Mouse (Mus musculus): ENCODE data around the gene Rin1. TPM values are rescaled to one million over a fixed set of nuclear protein-coding genes. Genes with fewer than 3 reads are reported as not detected.
"Not testable (repeated sequence)": the region's sequence is repeated elsewhere in the genome, so short reads cannot be mapped to it uniquely, and the experiment has no call there.

The Rin1 gene
- polyA plus RNA-seq (2012; rRNA removed): 68.7 and 69.0 TPM in 2 replicates

- H3K4me1 ChIP-seq (ENCODE audit: control insufficient read depth, insufficient read depth, low read length): peaks cover 13% of the 10 kb centered on the region
- peak within 1 kb of the TSS; percentile 94 for H3K27ac ChIP-seq (ENCODE audit: insufficient read depth, low read length)
- H3K4me3 ChIP-seq (ENCODE audit: insufficient read depth, low read length): peak within 1 kb of the TSS; percentile 58
- TF ChIP-seq CTCF (IDR thresholded peaks at IDR 0.05; ENCODE audit: extremely low read depth, insufficient read depth, low read length) (peak; percentile 40), POLR2A (IDR thresholded peaks at IDR 0.05; ENCODE audit: extremely low read depth, insufficient read depth, low read length) (peak; percentile 54; the same call in 1 of the 2 replicates)
These were observed at the start of gene Rin1 for GRCm38 (mm10) chr19:5050047-5050905. Rin1 (plus strand) TSS chr19:5050481.

- TF ChIP-seq POLR2A (IDR thresholded peaks at IDR 0.05; ENCODE audit: extremely low read depth, insufficient read depth, low read length) (peak; percentile 67), CTCF (IDR thresholded peaks at IDR 0.05; ENCODE audit: extremely low read depth, insufficient read depth, low read length) (peak; percentile 99)
- peak overlapping the region; percentile 18; the same call in 1 of the 2 replicates for H3K4me3 ChIP-seq (ENCODE audit: insufficient read depth, low read length)
These were observed 48.4 kb upstream of the Rin1 start for GRCm38 (mm10) chr19:5001666-5002406.

GRCm38 (mm10) chr19:5003644-5004043 is 46.6 kb upstream of the Rin1 start:
- not testable (repeated sequence) for H3K4me3 ChIP-seq (ENCODE audit: insufficient read depth, low read length); H3K27ac ChIP-seq (ENCODE audit: insufficient read depth, low read length)
- H3K4me1 ChIP-seq (ENCODE audit: control insufficient read depth, insufficient read depth, low read length): peaks cover 14% of the 10 kb centered on the region

More at GRCm38 (mm10) chr19:5001666-5002406, 48.4 kb upstream of the Rin1 start:
- Histone ChIP-seq H3K27ac (ENCODE audit: insufficient read depth, low read length) (peak overlapping the region; percentile 87), H3K4me1 (ENCODE audit: control insufficient read depth, insufficient read depth, low read length) (peaks cover 16% of the 10 kb centered on the region)

- Histone ChIP-seq H3K4me1 (ENCODE audit: control insufficient read depth, insufficient read depth, low read length) (peaks cover 9% of the 10 kb centered on the region), H3K4me3 (ENCODE audit: insufficient read depth, low read length) (no peak overlapping the region), H3K27ac (ENCODE audit: insufficient read depth, low read length) (no peak overlapping the region)
- no peak for TF ChIP-seq CTCF (IDR thresholded peaks at IDR 0.05; ENCODE audit: extremely low read depth, insufficient read depth, low read length)
These were observed 45.4 kb upstream of the Rin1 start for GRCm38 (mm10) chr19:5004925-5005324.

GRCm38 (mm10) chr19:5013138-5013537 is 37.1 kb upstream of the Rin1 start:
- H3K27ac ChIP-seq (ENCODE audit: insufficient read depth, low read length): no peak overlapping the region
- no peaks in the 10 kb centered on the region for H3K4me1 ChIP-seq (ENCODE audit: control insufficient read depth, insufficient read depth, low read length)
- TF ChIP-seq CTCF (IDR thresholded peaks at IDR 0.05; ENCODE audit: extremely low read depth, insufficient read depth, low read length) (no peak), POLR2A (IDR thresholded peaks at IDR 0.05; ENCODE audit: extremely low read depth, insufficient read depth, low read length) (no peak)
- no peak overlapping the region for H3K4me3 ChIP-seq (ENCODE audit: insufficient read depth, low read length)

- Histone ChIP-seq H3K4me3 (ENCODE audit: insufficient read depth, low read length) (no peak overlapping the region), H3K4me1 (ENCODE audit: control insufficient read depth, insufficient read depth, low read length) (no peaks in the 10 kb centered on the region), H3K27ac (ENCODE audit: insufficient read depth, low read length) (no peak overlapping the region)
- TF ChIP-seq POLR2A (IDR thresholded peaks at IDR 0.05; ENCODE audit: extremely low read depth, insufficient read depth, low read length): no peak
- peak; percentile 59 for TF ChIP-seq CTCF (IDR thresholded peaks at IDR 0.05; ENCODE audit: extremely low read depth, insufficient read depth, low read length)
These were observed 35.3 kb upstream of the Rin1 start for GRCm38 (mm10) chr19:5014961-5015398.

GRCm38 (mm10) chr19:5016221-5016742 is 34.0 kb upstream of the Rin1 start:
- TF ChIP-seq POLR2A (IDR thresholded peaks at IDR 0.05; ENCODE audit: extremely low read depth, insufficient read depth, low read length): no peak
- no peak for TF ChIP-seq CTCF (IDR thresholded peaks at IDR 0.05; ENCODE audit: extremely low read depth, insufficient read depth, low read length)

GRCm38 (mm10) chr19:5016782-5017181 is 33.5 kb upstream of the Rin1 start:
- TF ChIP-seq CTCF (IDR thresholded peaks at IDR 0.05; ENCODE audit: extremely low read depth, insufficient read depth, low read length) (peak; percentile 65), POLR2A (IDR thresholded peaks at IDR 0.05; ENCODE audit: extremely low read depth, insufficient read depth, low read length) (no peak)
- H3K27ac ChIP-seq (ENCODE audit: insufficient read depth, low read length): no peak overlapping the region
- H3K4me3 ChIP-seq (ENCODE audit: insufficient read depth, low read length): no peak overlapping the region
- no peaks in the 10 kb centered on the region for H3K4me1 ChIP-seq (ENCODE audit: control insufficient read depth, insufficient read depth, low read length)

More at GRCm38 (mm10) chr19:5016221-5016742, 34.0 kb upstream of the Rin1 start:
- H3K4me1 ChIP-seq (ENCODE audit: control insufficient read depth, insufficient read depth, low read length): no peaks in the 10 kb centered on the region
- no peak overlapping the region for H3K4me3 ChIP-seq (ENCODE audit: insufficient read depth, low read length)
- H3K27ac ChIP-seq (ENCODE audit: insufficient read depth, low read length): no peak overlapping the region

GRCm38 (mm10) chr19:5017611-5018010 is 32.7 kb upstream of the Rin1 start:
- TF ChIP-seq CTCF (IDR thresholded peaks at IDR 0.05; ENCODE audit: extremely low read depth, insufficient read depth, low read length) (no peak), POLR2A (IDR thresholded peaks at IDR 0.05; ENCODE audit: extremely low read depth, insufficient read depth, low read length) (no peak)
- H3K4me3 ChIP-seq (ENCODE audit: insufficient read depth, low read length): no peak overlapping the region

More at GRCm38 (mm10) chr19:5017611-5018010, 32.7 kb upstream of the Rin1 start:
- Histone ChIP-seq H3K27ac (ENCODE audit: insufficient read depth, low read length) (no peak overlapping the region), H3K4me1 (ENCODE audit: control insufficient read depth, insufficient read depth, low read length) (no peaks in the 10 kb centered on the region)

Data from cortical plate, adult 2 months (tissue).